Mouse (Mus musculus) 3T3-L1 (cell line): ENCODE results near the gene Rassf8.

Source experiments
- DNase-seq: peaks from one replicate; pipeline ENCODE4 v3.0.0-alpha.2; 2015; ENCODE audit warnings: low read depth, low spot score

Rassf8 gene

DNA sequence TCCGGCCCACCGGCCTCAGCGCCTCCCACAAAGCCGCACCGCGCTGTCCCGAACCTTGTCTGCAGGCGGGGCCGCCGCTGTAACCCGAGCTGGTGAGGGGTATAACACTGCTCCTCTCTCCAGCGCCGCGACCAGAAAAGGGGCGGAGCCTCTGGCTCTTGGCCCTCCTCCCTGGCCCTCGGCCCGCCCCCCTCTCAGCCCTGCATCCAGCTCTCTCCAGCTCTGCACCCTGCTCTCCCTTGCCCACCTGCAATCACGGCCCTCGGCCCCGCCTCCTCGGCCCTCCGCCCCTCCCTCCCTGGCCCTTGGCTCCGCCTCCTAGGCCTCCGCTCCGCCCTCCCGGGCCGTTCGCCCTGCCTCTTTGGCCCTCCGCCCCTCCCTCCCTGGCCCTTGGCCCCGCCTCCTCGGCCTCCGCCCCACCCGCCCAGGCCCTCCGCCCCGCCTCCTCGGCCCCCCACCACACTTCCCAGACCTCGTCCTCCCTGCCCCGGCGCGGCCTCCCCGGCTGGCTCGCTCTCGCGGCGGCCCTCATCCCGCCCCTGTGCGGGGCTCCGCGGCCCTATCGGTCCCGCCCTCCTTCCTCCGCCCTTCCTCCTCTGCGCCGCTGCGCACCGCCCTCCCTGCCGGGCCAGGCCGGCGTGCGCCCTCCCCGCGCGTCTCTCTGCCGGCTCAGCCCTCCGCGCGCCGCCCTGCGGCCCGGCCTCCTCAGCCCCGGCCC lies at the start of gene Rassf8:
TSS of gene Rassf8 (plus strand) at position 617 of the 718 bp plus-strand sequence.
- DNase-seq: peak; percentile 74

DNA sequence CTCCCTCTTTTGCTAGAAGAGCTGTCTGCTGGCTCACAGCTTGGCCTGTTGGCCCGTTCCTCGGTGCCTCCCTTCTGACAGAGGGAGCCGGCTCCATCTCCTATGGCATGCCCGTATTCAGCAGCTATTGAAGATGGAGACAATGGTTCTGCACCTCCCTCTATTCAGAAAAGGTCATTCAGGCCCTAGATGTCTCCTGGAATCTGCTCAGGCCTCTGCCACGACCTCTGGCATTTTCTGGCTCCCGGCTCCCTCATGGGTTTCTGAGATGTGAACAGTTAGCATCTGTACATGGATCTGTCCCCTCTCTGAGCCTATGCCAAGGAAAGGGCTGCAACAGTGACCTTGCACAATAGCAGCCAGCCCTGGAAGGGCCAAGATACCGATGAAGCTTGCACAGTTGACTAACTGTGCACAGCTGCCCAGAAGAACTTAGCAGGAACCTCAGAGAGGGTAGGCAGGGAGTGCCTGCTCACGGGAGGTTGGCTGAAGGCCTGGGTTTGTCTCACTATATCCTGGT lies 45.5 kb upstream of the Rassf8 start:
- DNase-seq: no peak

- DNase-seq: no peak
Observed at GRCm38 (mm10) chr6:145703667-145704066, 42.9 kb upstream of the Rassf8 start.

DNA sequence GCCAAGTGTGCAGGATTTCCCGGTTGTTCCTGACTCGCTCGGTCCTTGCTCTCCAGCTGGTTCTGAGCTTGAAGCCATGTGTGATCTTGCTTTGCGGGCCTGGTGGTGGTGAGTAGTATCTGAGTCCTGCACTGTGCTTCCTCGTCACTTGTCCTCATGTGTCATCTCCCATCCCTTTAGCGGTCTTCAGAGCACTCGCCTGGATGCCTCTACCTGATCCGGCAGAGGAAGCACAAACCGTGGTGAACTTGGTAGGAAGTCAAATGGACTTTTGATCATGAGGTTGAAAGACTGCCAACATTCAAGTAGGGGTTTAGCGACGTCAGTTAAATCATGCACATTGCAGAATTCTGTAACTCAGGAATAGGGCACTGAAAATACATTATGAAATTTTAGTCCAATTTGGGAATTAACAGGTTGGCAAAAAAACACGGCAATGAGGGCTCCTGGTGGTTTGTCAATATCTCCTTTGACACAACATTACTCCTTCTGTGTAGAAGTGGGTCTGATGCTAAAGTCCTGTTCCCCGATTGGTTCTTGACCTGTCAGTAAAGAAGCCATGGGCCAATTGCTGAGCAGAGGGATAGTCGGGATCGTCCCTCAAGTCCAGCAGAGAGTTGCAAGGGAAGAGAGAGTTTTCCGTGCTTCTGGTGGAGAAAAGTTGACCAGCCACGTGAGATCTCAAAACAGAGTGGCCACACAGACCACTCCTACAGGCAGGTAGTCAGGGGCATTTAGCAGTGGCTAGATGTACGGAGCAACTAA lies 36.4 kb upstream of the Rassf8 start:
- no peak for DNase-seq

- DNase-seq: no peak
Observed at GRCm38 (mm10) chr6:145710797-145711196, 35.8 kb upstream of the Rassf8 start.

GRCm38 (mm10) chr6:145711320-145711719 lies 35.2 kb upstream of the Rassf8 start:
- DNase-seq: no peak

GRCm38 (mm10) chr6:145713241-145714114 lies 33.1 kb upstream of the Rassf8 start:
- DNase-seq: peak; percentile 67

- peak; percentile 36 for DNase-seq
Observed at GRCm38 (mm10) chr6:145714131-145714530, 32.4 kb upstream of the Rassf8 start.

DNA sequence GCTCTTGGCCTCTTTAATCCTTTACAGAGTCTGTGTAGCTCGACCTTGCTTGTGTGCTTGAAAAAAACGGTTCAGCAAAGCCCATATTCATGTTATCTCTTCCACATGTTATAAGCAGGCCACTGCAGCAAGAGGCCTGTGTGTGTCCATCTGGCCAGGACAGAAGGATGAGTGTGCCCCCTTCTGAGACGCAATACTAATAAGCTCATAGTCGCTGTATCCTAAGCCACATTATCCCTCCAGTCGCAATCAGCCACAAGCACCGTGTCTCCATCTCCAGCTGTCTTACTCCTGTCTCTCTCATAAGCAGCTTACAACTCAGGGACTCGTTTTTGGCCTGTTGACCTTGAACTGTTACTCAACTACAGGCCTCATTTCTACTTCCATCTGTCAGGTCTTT lies 24.0 kb upstream of the Rassf8 start:
- no peak for DNase-seq

DNA sequence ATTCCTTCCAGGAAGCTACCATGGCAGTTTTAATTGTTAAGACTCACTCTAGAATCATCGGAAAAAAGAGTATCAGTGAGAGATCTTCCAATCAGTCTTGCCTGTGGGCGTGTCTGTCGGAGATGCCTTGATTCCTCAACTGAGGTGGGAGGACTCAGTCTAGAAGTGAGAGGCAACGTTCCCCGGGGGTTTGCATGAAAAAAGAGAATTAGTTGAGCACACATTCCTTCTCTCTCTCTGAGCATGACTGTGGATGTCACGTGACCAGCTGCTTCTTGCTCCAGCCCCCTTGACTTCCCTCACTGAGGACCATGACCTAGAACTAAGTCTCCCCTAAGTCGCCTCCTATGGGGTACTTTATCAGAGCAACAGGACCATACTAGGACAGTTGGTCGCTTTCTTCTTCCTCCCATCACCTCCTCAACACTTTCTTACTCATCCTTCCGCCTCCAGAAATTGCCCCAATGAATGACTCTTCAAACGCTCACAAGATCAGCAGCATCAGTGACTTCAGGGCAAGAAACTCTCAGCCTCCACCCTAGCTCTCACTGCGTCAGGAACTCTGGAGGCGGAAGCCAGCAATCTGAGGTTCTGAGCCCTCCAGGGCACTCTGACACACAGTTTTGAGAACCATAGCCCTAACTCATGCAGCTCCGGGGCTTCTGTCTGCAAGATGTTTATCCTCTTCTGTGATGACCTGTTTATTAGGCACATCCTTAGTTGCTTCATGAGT lies 23.3 kb upstream of the Rassf8 start:
- DNase-seq: peak; percentile 53

- DNase-seq: peak; percentile 90
Observed at GRCm38 (mm10) chr6:145725849-145726248, 20.7 kb upstream of the Rassf8 start.

GRCm38 (mm10) chr6:145726986-145727385 lies 19.6 kb upstream of the Rassf8 start:
- DNase-seq: no peak

GRCm38 (mm10) chr6:145732868-145733267 lies 13.7 kb upstream of the Rassf8 start:
- DNase-seq: no peak

- DNase-seq: no peak
Observed at GRCm38 (mm10) chr6:145733276-145733675, 13.3 kb upstream of the Rassf8 start.

- no peak for DNase-seq
Observed at GRCm38 (mm10) chr6:145733911-145734310, 12.6 kb upstream of the Rassf8 start.

- no peak for DNase-seq
Observed at GRCm38 (mm10) chr6:145736099-145736498, 10.4 kb upstream of the Rassf8 start.

GRCm38 (mm10) chr6:145739231-145739630 lies 7.3 kb upstream of the Rassf8 start:
- DNase-seq: no peak

GRCm38 (mm10) chr6:145740011-145740410 lies 6.5 kb upstream of the Rassf8 start:
- no peak for DNase-seq

DNA sequence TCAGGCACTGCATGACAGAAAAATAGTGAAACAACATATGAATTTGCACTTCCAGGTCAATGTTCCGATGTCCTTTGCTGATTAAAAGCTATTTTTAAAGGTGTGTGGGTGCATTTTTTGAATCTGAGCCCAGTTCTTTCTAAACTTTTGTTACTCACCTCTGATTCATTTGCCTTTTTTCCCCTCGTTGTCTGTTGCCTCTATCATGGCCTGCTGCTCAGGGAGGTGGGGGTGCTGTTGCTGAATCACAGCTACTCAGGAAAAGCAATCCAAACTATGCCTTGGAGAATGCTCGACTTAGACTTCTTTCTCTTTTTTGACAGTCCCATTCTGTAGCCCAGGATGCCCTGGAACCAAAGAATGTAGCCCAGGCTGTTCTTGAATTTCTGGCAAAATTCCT lies 1.3 kb upstream of the Rassf8 start:
- peak; percentile 94 for DNase-seq

DNA sequence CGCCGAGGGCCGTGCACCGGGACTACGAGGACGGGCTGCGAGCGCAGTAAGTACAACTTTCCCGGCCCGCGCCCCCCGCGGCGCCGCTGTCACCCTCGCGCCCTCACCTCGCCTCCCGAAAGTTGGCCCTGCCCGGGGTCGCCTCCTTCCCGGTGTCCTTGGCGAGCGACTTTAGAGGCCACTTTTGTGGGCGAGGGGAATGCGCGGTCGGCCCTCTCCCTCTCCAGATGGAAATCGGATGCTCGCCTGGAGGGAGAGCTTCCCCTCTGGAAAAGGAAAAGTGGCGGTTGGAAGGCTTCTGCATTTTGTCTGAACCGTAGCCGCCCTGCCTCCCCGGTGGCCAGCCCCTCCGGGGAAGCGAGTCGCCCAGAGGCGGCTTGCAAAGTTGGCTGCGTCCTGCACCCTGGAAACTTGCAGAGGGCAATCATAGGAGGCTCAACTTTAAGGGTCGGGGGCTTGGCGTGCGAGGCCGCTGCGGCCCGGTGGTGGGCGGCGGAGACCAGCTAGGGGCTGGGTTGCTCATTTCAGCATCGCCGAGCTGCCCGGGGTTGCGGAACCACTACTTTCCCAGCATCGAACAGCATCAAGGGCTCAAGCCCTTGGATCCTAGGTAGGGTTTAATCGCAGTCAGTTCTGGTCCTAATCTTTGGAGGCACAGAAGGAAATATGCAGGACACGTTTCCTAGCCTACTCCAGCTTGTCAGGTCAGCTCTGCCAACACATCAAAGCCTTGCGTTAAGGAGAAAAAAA lies 548 bp downstream of the Rassf8 start:
- peak; percentile 65 for DNase-seq
